Mouse (Mus musculus) heart, adult 18-20 months (tissue): ENCODE measurements around the gene Efcab7. TPM values are rescaled to one million over a fixed set of nuclear protein-coding genes. Genes with fewer than 3 reads are reported as not detected.

Experiments
- DNase-seq, 2 experiments: peaks; one replicate each; pipeline ENCODE4 v3.0.0; 2021 to 2022; ENCODE audit warnings: mixed read lengths in 1 of 2
- total RNA-seq, 2 experiments: library from RNA; stranded (reverse); gene quantifications; 2 replicates each; pipeline ENCODE4 v1.2.3; 2021

The Efcab7 gene
- total RNA-seq, 2 experiments from 2014 or later: 0.65 to 2.2 TPM

DNA sequence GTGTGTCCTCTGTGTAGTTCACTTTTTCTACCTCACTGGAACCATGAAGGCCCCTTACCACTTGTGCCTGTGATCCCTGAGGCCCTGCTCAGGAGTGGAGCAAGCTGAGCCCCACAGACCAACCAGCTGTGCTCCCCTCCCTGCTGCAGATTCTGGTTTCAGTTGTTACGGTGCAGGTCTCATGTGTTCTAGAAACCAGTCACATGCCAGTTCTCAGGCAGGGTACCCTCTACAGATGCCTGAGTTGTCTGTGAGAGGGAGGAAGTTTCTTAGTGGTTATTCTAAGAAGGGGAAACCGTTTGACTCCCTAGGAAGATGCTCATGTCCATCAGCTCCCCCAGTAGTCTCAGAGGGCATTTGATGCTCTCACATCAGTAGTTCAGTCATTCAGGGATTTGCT is 115.6 kb downstream of the Efcab7 start:
- DNase-seq: no peak

DNA sequence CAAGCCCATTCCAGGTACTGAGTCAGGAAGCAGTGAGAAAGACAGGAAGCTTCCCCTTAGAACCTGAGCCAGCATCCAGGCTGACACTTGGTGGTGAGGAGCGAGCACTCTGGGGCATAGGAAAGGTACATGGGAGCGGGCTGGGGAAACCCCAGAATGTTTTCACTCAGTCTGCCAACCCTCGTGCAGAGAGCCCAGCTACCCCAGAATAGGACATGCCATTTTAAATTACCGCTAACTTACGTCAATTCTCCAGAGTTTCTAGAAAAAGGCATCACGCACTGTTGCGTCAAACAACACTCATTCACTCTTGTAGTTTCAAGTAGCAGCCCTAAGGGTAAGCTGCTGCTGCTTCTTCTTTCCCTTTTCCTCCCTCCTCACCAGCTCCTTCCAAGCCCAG is 116.0 kb downstream of the Efcab7 start:
- DNase-seq: no peak

DNA sequence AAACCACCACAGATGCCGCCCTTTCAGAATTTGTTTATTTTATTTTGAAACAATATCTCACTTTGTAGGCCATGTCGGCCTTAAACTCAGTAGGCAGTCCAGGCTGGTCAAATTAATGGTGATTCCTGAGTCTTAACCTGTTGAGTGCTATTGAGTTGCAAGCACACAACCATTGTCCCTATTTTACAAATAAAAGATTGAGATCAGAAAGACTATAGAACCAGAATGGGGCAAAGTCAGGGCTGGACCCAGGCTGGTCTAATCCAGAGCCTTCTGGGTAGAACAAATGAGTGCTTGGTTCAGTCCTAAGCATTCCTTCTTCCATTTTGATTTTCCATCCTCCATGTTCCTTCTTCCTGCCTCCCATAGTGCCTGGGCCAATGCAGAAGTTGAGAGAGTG is 117.5 kb downstream of the Efcab7 start:
- DNase-seq: no peak

DNA sequence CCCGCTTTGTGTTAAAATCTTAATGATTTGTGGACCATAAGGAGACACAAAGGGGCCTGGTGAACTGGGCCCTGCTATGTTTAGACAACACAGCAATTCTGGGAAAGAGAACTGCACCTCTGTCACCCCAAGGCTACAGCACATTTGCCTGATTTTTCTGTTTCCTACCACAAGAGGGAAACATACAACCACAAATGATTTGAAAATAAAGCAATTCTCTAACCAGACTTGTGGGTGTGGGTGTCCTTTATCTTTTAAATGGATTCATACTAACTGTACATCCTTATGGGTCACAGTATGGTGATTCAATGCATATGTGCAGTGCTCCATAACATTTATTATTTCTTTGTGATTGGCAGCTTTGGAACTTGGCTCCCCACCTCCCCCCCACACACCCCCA is 118.2 kb downstream of the Efcab7 start:
- no peak for DNase-seq

DNA sequence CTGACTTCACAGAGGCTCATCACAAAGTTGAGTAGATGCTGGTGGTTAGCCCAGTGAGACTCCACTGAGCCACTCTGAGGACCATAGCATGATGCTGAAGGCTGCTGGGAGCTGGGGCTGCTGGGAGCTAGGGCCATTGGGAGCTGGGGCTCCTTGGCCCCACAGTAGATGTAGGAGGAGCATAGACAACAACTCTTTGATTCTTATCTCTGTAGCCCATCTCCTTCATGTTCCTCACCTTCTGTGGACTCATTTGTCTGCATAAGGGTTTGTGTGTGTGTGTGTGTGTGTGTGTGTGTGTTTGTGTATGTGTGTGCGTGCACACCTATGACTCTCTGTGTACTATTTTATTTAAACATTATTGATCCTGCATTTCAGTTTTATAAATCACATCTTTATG is 118.9 kb downstream of the Efcab7 start:
- no peak for DNase-seq

DNA sequence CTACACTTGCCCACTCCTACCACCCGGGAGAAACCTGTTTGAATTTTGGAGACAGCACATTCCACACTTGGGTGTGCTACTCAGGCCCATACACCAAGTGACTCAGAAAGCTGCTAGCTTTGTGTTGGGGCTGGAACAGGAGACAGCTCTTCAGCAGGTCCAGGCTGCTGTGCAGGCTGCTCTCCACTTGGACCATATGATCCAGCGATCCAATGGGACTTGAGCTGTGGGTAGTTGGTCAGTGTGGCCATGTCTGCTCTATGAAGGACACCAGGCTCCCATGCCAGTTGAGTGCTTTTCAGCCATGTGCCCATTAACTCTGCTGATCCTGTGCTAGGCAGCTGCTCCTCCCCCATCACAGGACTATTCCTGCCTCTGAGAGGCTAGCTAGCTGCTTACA is 124.9 kb downstream of the Efcab7 start:
- DNase-seq: no peak

DNA sequence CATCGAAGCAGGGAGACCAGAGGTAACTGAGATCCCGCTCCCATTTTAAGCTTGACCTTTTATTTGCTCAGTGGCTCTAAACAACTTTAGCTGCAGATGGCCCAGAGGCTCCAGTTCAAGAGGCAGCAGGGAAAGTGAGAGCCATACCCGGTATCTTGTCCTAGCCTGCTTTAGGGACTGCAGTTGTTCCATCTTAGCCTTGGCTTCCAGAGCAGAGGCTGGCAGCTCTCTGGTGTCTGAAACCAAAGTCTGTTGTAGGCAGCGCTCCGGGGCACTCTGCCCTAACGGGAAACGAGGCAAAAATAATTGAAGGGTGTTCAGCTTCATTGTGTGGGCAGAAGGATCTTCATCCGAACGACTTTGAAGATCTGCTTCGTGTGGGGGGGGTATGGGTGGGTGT is 126.4 kb downstream of the Efcab7 start:
- no peak for DNase-seq

DNA sequence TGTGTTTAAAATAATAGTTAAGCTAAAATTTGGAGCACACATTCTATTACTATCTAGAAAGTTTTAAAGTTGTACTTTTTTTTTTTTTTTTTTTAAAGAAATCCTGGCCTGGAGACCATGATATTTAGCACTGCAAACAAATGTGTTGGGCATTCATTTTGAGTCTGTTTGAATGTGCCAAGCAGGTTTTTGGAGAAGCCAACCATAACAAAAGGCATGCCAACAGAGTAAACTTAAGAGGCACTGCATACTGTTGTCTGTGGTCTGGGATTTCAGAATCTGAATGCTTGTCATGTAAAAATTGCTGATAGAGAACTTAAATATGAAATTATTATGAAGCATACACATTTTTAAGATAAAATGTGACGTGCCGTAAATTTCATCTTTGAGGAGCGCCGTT is 128.2 kb downstream of the Efcab7 start:
- DNase-seq: no peak

DNA sequence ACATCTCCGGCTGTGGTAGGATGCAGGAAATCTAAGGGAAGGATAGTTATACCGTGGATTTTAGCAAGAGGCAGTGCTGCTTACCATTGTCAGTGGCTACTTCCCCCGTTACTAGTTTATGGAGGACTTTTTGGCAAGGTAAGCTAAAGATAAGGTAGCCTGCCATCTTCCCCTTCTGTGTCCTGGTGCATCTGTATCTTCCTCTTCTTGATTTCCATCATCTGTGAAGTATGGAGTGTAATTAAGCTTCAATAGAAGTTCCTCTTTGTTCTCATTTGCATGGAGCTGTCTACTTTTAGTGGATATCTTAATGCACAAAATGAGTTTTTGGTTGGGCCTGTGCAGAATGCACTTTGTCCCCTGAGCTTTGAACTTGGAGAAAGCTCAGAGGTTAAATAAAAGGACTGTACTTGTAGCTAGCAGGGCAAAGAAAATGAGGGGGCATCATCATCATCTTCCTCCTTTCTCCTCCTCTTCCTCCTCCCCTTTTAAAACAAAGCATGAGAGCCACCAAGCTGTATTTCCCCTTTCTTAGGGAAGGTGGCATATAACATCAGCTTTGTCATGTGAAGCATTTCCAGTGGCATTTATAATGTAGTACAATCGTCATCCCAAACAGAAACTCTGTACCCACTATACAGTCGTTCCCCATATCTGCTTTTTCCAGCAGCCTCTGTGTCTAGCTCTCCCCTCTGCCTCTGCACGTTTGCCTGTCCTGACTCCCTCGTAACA is 129.3 kb downstream of the Efcab7 start:
- no peak for DNase-seq

DNA sequence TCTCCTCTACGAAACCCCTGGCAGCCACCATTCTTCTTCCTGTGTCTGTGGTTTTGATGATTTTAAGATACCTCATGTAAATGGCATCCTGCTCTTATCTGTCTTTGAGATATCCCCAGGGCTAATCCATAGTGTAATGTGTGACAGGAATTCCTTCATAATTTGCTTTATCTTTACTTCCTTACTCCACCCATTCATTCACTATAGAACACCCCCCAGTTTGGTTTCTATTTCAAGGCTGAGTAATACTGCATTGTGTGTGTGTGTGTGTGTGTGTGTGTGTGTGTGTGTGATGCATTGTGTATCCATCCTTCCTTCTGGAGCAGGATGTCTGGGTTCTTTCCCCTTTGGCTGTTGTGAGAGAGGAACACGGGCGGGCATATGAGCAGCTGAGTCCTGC is 130.3 kb downstream of the Efcab7 start:
- no peak for DNase-seq

Other genes starting within 250 kb of the Efcab7 start
- gene Foxd3, start 172.9 kb upstream of the Efcab7 start, total RNA-seq: under 1 TPM; 0.22 to 0.36 TPM
- gene Alg6, start 113.5 kb upstream of the Efcab7 start, total RNA-seq: 1 to 10 TPM; 5.0 TPM
- 100 to 1,000 TPM; 219 to 241 TPM for gene Pgm1, start 100.2 kb downstream of the Efcab7 start, total RNA-seq
- 1 to 10 TPM; 5.6 to 6.4 TPM for gene Itgb3bp, start 100.6 kb downstream of the Efcab7 start, total RNA-seq